In genomic region chr17:53745950-53746469, GRCm38 (mm10) we compare ENCODE assay signal across 20 mouse cellular contexts. TPM values are rescaled to one million over a fixed set of nuclear protein-coding genes. Genes with fewer than 3 reads are reported as not detected.
DNase-seq lines count a peak whose midpoint lies in the region; ATAC-seq and TF ChIP-seq lines count a peak whose summit lies in the region.
"Had no signal": no experiment of that assay in that cellular context is flagged by ENCODE, and none has a peak within 500 bp of the region (broad histone marks: within the 10 kb centered on the region; RNA-seq: fewer than 3 reads in every experiment).

No protein-coding gene starts in this region.

- TF ChIP-seq CTCF in hindbrain, postnatal 0 days (IDR thresholded peaks at IDR 0.05; ENCODE audit: low read depth) = no peak

- ATAC-seq in hindbrain, embryonic 15.5 days (ENCODE audit: low FRiP score, low read depth) = peak; percentile 69; the same call in 1 of the 2 replicates
- no peak for ATAC-seq in hindbrain, embryonic 13.5 days (ENCODE audit: low FRiP score)
- peak; percentile 77 for ATAC-seq in hindbrain, postnatal 0 days
- ATAC-seq: inflammation-experienced regulatory T-cells, adult 6 months; liver, embryonic 12.5 days had no signal

- H3K36me3 ChIP-seq in hindbrain, embryonic 15.5 days = no peaks in the 10 kb centered on the region
- H3K36me3 ChIP-seq in hindbrain, embryonic 13.5 days = no peaks in the 10 kb centered on the region
- no peaks in the 10 kb centered on the region for H3K36me3 ChIP-seq in hindbrain, postnatal 0 days (ENCODE audit: insufficient read depth, low read length)
- H3K36me3 ChIP-seq: G1E; kidney, embryonic 15.5 days; liver, embryonic 12.5 days; lung, embryonic 15.5 days had no signal

- no peak overlapping the region for H3K4me2 ChIP-seq in hindbrain, embryonic 15.5 days
- no peak overlapping the region for H3K4me2 ChIP-seq in hindbrain, embryonic 13.5 days
- H3K4me2 ChIP-seq in hindbrain, postnatal 0 days (ENCODE audit: low read depth, low read length) = no peak overlapping the region
- H3K4me2 ChIP-seq: kidney, embryonic 15.5 days; liver, embryonic 12.5 days; lung, embryonic 15.5 days had no signal

- no peaks in the 10 kb centered on the region for H3K27me3 ChIP-seq in hindbrain, embryonic 15.5 days
- no peaks in the 10 kb centered on the region for H3K27me3 ChIP-seq in hindbrain, embryonic 13.5 days
- H3K27me3 ChIP-seq in hindbrain, postnatal 0 days (ENCODE audit: insufficient read depth, low read length) = no peaks in the 10 kb centered on the region
- H3K27me3 ChIP-seq: kidney, embryonic 15.5 days; liver, embryonic 12.5 days; lung, embryonic 15.5 days had no signal

- no peaks in the 10 kb centered on the region for H3K9me3 ChIP-seq in hindbrain, embryonic 15.5 days
- H3K9me3 ChIP-seq in hindbrain, embryonic 13.5 days = no peaks in the 10 kb centered on the region
- H3K9me3 ChIP-seq in hindbrain, postnatal 0 days (ENCODE audit: low read length) = no peaks in the 10 kb centered on the region
- H3K9me3 ChIP-seq: G1E; kidney, embryonic 15.5 days; lung, embryonic 15.5 days had no signal

- H3K9ac ChIP-seq in hindbrain, embryonic 15.5 days = no peak overlapping the region
- H3K9ac ChIP-seq in hindbrain, embryonic 13.5 days = no peak overlapping the region
- H3K9ac ChIP-seq in hindbrain, postnatal 0 days (replicated peaks; ENCODE audit: low read length) = no peak overlapping the region
- H3K9ac ChIP-seq: kidney, embryonic 15.5 days; liver, embryonic 12.5 days; lung, embryonic 15.5 days had no signal

- 92% methylated on average over 17 of the region's 17 CpGs for WGBS in hindbrain, embryonic 15.5 days
- WGBS in hindbrain, embryonic 13.5 days = 95% methylated on average over 17 of the region's 17 CpGs
- 80% methylated on average over 17 of the region's 17 CpGs for WGBS in hindbrain, postnatal 0 days

- no peak overlapping the region for H3K4me3 ChIP-seq in hindbrain, embryonic 15.5 days
- no peak overlapping the region for H3K4me3 ChIP-seq in hindbrain, embryonic 13.5 days
- no peak overlapping the region for H3K4me3 ChIP-seq in hindbrain, postnatal 0 days (ENCODE audit: low read length)
- H3K4me3 ChIP-seq: kidney, embryonic 15.5 days; liver, embryonic 12.5 days; lung, embryonic 15.5 days had no signal

- peak; percentile 93 for DNase-seq in brain, adult 2 months (ENCODE audit: low read depth, low spot score)
- DNase-seq in cerebellum, adult 8-10 months = peak; percentile 81
- peak; percentile 36 for DNase-seq in hindbrain, postnatal 0 days (ENCODE audit: low spot score)
- DNase-seq in gastrocnemius, adult 18-20 months (ENCODE audit: low spot score) = no peak
- DNase-seq in right cerebral cortex, postnatal 4 days = no peak
- DNase-seq: adrenal gland, adult 2 months; gastrocnemius, postnatal 25 days; heart, postnatal 10 days; midbrain, embryonic 14.5 days; right cerebral cortex, adult 18-20 months; spleen, adult 18-20 months; thymus, adult 18-20 months had no signal

- H3K27ac ChIP-seq in hindbrain, embryonic 15.5 days (replicated peaks) = no peak overlapping the region
- no peak overlapping the region for H3K27ac ChIP-seq in hindbrain, embryonic 13.5 days
- H3K27ac ChIP-seq in hindbrain, postnatal 0 days = no peak overlapping the region
- H3K27ac ChIP-seq: kidney, embryonic 15.5 days; liver, embryonic 12.5 days; lung, embryonic 15.5 days; macrophage had no signal

- H3K4me1 ChIP-seq in hindbrain, embryonic 15.5 days (replicated peaks) = no peaks in the 10 kb centered on the region
- no peaks in the 10 kb centered on the region for H3K4me1 ChIP-seq in hindbrain, embryonic 13.5 days (replicated peaks)
- no peaks in the 10 kb centered on the region for H3K4me1 ChIP-seq in hindbrain, postnatal 0 days (ENCODE audit: insufficient read depth, low read length)
- H3K4me1 ChIP-seq: kidney, embryonic 15.5 days; liver, embryonic 12.5 days; lung, embryonic 15.5 days had no signal

RNA-seq across cellular contexts. Expression of gene Sgo1, which starts 56.9 kb away (rescaled TPM):
- 7.6 and 10.1 TPM in 2 replicates for polyA plus RNA-seq in hindbrain, embryonic 15.5 days (2015; fragmentation: Nextera tagmentation; extraction: Ambion mirVana)
- polyA plus RNA-seq in hindbrain, embryonic 13.5 days (2015; fragmentation: Nextera tagmentation; extraction: Ambion mirVana) = 8.3 and 9.0 TPM in 2 replicates
- 2.7 and 3.5 TPM in 2 replicates for total RNA-seq in hindbrain, postnatal 0 days (2014; rRNA removed)
- 6.8 and 6.9 TPM in 2 replicates for polyA plus RNA-seq in hindbrain, postnatal 0 days (2015; fragmentation: Nextera tagmentation; extraction: Ambion mirVana)
- total RNA-seq in gastrocnemius, adult 18-20 months (2021) = not detected
- polyA plus RNA-seq: adrenal gland, adult 2 months had no signal

Comparison
In these comparisons a context has a peak if more than half of its experiments do, and no peak if none do; other contexts are left out.
1. DNase-seq: peak in brain, adult 2 months (single experiment), cerebellum, adult 8-10 months (single experiment) and hindbrain, postnatal 0 days (single experiment); none in gastrocnemius, adult 18-20 months (single experiment) and right cerebral cortex, postnatal 4 days (single experiment).